Comparison of ENCODE assay signal across 8 mouse cellular contexts in the genomic region with DNA sequence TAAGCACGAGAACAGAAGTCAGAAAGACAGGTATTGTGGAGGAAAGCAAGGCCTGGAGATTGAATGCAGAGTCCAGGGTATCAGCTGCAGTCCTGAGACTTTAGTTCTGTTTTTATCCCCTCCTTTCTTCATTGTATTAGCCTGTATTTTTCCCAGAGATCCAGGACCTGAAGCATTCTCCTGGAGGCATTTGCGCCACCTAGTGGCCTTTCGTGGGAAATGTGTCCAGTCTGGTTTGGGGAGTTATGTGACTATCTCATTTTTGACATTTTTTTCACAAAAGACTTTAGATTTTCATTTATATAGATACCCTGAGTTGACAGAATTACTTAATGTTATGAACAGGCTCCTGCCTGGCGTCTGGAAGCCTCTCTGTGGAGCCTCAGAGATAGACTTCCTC. TPM values are rescaled to one million over a fixed set of nuclear protein-coding genes. Genes with fewer than 3 reads are reported as not detected.
A peak's percentile ranks its signal among the peaks of the same experiment; 100 is the strongest.
DNase-seq lines count a peak whose midpoint lies in the region; ATAC-seq and TF ChIP-seq lines count a peak whose summit lies in the region.

No protein-coding gene starts in this region.

- peak overlapping the region; percentile 91 for H3K4me2 ChIP-seq in forebrain, embryonic 12.5 days

- intact Hi-C loops in heart, postnatal 10 days (cut with DNase I), result no loop called here

- H3K27ac ChIP-seq in forebrain, embryonic 12.5 days, result no peak overlapping the region

- 3% methylated on average over 4 of the region's 4 CpGs for WGBS in forebrain, embryonic 12.5 days
- WGBS in large intestine, adult 2 months, result 3% methylated on average over 4 of the region's 4 CpGs
- WGBS in lung, adult 2 months, result 5% methylated on average over 4 of the region's 4 CpGs

- H3K4me1 ChIP-seq in G1E (ENCODE audit: insufficient read depth, low read depth, low read length), result peaks cover 67% of the 10 kb centered on the region
- H3K4me1 ChIP-seq in forebrain, embryonic 12.5 days, result peaks cover 13% of the 10 kb centered on the region
- H3K4me1 ChIP-seq in lung, adult 2 months (ENCODE audit: control insufficient read depth, insufficient read depth, low read length), result peaks cover 4% of the 10 kb centered on the region

- TF ChIP-seq CTCF in G1E (IDR thresholded peaks at IDR 0.05; ENCODE audit: low read depth, low read length), result peak; percentile 88
- TF ChIP-seq CTCF in lung, adult 2 months (IDR thresholded peaks at IDR 0.05; ENCODE audit: insufficient read depth, low read length), result peak; percentile 81

- H3K4me3 ChIP-seq in G1E (ENCODE audit: low read depth, low read length), result peak overlapping the region; percentile 88; the same call in 1 of the 2 replicates
- peak overlapping the region; percentile 93 for H3K4me3 ChIP-seq in forebrain, embryonic 12.5 days (replicated peaks)
- H3K4me3 ChIP-seq in lung, adult 2 months (replicated peaks; ENCODE audit: extremely low read depth, low read depth, low read length), result no peak overlapping the region

- ATAC-seq in G1E (ENCODE audit: extremely low read depth, insufficient number of reproducible peaks, low FRiP score, poor library complexity, severe bottlenecking), result no peak
- no peak for ATAC-seq in forebrain, embryonic 12.5 days (ENCODE audit: low FRiP score)

- H3K27me3 ChIP-seq in G1E (ENCODE audit: insufficient read depth, low read length), result no peaks in the 10 kb centered on the region
- no peaks in the 10 kb centered on the region for H3K27me3 ChIP-seq in forebrain, embryonic 12.5 days

- H3K9ac ChIP-seq in forebrain, embryonic 12.5 days, result peak overlapping the region; percentile 26

- H3K9me3 ChIP-seq in G1E (replicated peaks), result no peaks in the 10 kb centered on the region
- no peaks in the 10 kb centered on the region for H3K9me3 ChIP-seq in forebrain, embryonic 12.5 days

- no peak for TF ChIP-seq POLR2A in lung, adult 2 months (IDR thresholded peaks at IDR 0.05; ENCODE audit: borderline replicate concordance, extremely low read depth, low read depth, low read length)

- DNase-seq in G1E (ENCODE audit: low spot score), result no peak
- peak; percentile 86 for DNase-seq in c-Kit-positive CD71-positive TER-119-negative erythroid progenitor cells, embryonic 14.5 days (ENCODE audit: low read depth)
- DNase-seq in heart, postnatal 10 days, result peak; percentile 78 to 88
- peak; percentile 72 for DNase-seq in large intestine, adult 2 months (ENCODE audit: low read depth, low spot score)
- DNase-seq in lung, adult 2 months, result peak; percentile 72
- peak; percentile 28 for DNase-seq in ovary, adult 18-20 months (ENCODE audit: low spot score)
- peak; percentile 27 to 61 for DNase-seq in thymus, postnatal 10 days (ENCODE audit: low spot score in 2 of 2)

- H3K36me3 ChIP-seq in G1E (replicated peaks), result peaks cover 33% of the 10 kb centered on the region
- peaks cover 31% of the 10 kb centered on the region for H3K36me3 ChIP-seq in forebrain, embryonic 12.5 days (replicated peaks)

RNA-seq across cellular contexts. Expression of gene Ncbp3, which starts 1.8 kb away (rescaled TPM):
- total RNA-seq in G1E (2014; fragmentation: Nextera tagmentation) (23.9 and 25.0 TPM in 2 replicates), G1E (2017) (20.0 and 24.2 TPM in 2 replicates)
- 11.2 and 13.3 TPM in 2 replicates for polyA plus RNA-seq in G1E (2012)
- polyA plus RNA-seq in forebrain, embryonic 12.5 days (2016; fragmentation: Nextera tagmentation; extraction: Ambion mirVana), result 12.4 and 13.6 TPM in 2 replicates
- total RNA-seq in heart, postnatal 10 days (2021), result 1 to 10 TPM; 9.0 TPM
- polyA plus RNA-seq in large intestine, adult 2 months (2012; rRNA removed), result 2.2 and 2.4 TPM in 2 replicates
- polyA plus RNA-seq in lung, adult 2 months (2012; rRNA removed), result 1.7 and 3.6 TPM in 2 replicates

RNA-seq across cellular contexts. Expression of gene Camkk1, which starts 30.5 kb away (rescaled TPM):
- total RNA-seq in G1E (2014; fragmentation: Nextera tagmentation), result 1.9 and 4.2 TPM in 2 replicates
- 13.1 and 13.8 TPM in 2 replicates for total RNA-seq in G1E (2017)
- polyA plus RNA-seq in G1E (2012), result 8.9 and 9.9 TPM in 2 replicates
- polyA plus RNA-seq in forebrain, embryonic 12.5 days (2016; fragmentation: Nextera tagmentation; extraction: Ambion mirVana), result 9.0 and 9.7 TPM in 2 replicates
- 1 to 10 TPM; 1.1 to 2.0 TPM for total RNA-seq in heart, postnatal 10 days (2021)
- polyA plus RNA-seq in large intestine, adult 2 months (2012; rRNA removed), result 3.8 and 4.2 TPM in 2 replicates
- polyA plus RNA-seq in lung, adult 2 months (2012; rRNA removed), result 8.7 and 9.3 TPM in 2 replicates

RNA-seq across cellular contexts. Expression of gene Itgae, which starts 41.0 kb away (rescaled TPM):
- total RNA-seq in G1E (2014; fragmentation: Nextera tagmentation) (0.19 and 0.23 TPM in 2 replicates), G1E (2017) (0.05 and 0.06 TPM in 2 replicates)
- polyA plus RNA-seq in G1E (2012), result 0.03 and 0.04 TPM in 2 replicates
- polyA plus RNA-seq in forebrain, embryonic 12.5 days (2016; fragmentation: Nextera tagmentation; extraction: Ambion mirVana), result 0.37 and 0.38 TPM in 2 replicates
- total RNA-seq in heart, postnatal 10 days (2021), result under 1 TPM in 1 of 2 experiments, not detected in 1; 0.07 TPM
- 5.4 and 12.1 TPM in 2 replicates for polyA plus RNA-seq in large intestine, adult 2 months (2012; rRNA removed)
- polyA plus RNA-seq in lung, adult 2 months (2012; rRNA removed), result 3.8 and 4.3 TPM in 2 replicates

RNA-seq across cellular contexts. Expression of gene P2rx1, which starts 50.4 kb away (rescaled TPM):
- total RNA-seq in G1E (2014; fragmentation: Nextera tagmentation) (11.4 and 12.0 TPM in 2 replicates), G1E (2017) (46.9 and 53.7 TPM in 2 replicates)
- 11.7 and 14.8 TPM in 2 replicates for polyA plus RNA-seq in G1E (2012)
- polyA plus RNA-seq in forebrain, embryonic 12.5 days (2016; fragmentation: Nextera tagmentation; extraction: Ambion mirVana), result 0.52 and 0.74 TPM in 2 replicates
- under 1 TPM; 0.72 to 0.98 TPM for total RNA-seq in heart, postnatal 10 days (2021)
- 6.5 and 11.8 TPM in 2 replicates for polyA plus RNA-seq in large intestine, adult 2 months (2012; rRNA removed)
- 3.2 and 4.4 TPM in 2 replicates for polyA plus RNA-seq in lung, adult 2 months (2012; rRNA removed)
